ENCODE assay signal across 11 mouse cellular contexts in genomic region chr12:53409711-53410110, GRCm38 (mm10).
"Had no signal": no experiment of that assay in that cellular context is flagged by ENCODE, and none has a peak within 500 bp of the region (broad histone marks: within the 10 kb centered on the region; RNA-seq: fewer than 3 reads in every experiment).

No protein-coding gene starts in this region.

- DNase-seq: cerebellum, postnatal 36 days; embryo, embryonic 11 days; forebrain, postnatal 0 days; gastrocnemius, adult 2 months; gastrocnemius, postnatal 10 days; gastrocnemius, postnatal 14 days; gastrocnemius, postnatal 25 days; gastrocnemius, postnatal 36 days; heart, adult 11 months; heart, adult 18-20 months; heart, adult 2 months had no signal
